Mouse (Mus musculus) liver, postnatal 0 days (tissue): ENCODE results near the gene Sh3glb1.

Experiments
- CTCF ChIP-seq: sonication (generic); IDR thresholded peaks from 2 replicates; pipeline ENCODE4 v1.5.1; 2016; ENCODE audit warnings: antibody characterized with exemption, low read depth
- EP300 ChIP-seq: IDR thresholded peaks from 2 replicates; pipeline ENCODE4 v1.6.1; 2016; ENCODE audit warnings: antibody characterized with exemption, low read depth, mild to moderate bottlenecking

- TF ChIP-seq CTCF (no peak), EP300 (no peak)
These were observed 38.6 kb downstream of the Sh3glb1 start for GRCm38 (mm10) chr3:144681542-144681941.
